Mouse (Mus musculus) thymus, adult 2 months (tissue): ENCODE results near the gene Iqgap2. TPM values are rescaled to one million over a fixed set of nuclear protein-coding genes. Genes with fewer than 3 reads are reported as not detected.
A peak's percentile ranks its signal among the peaks of the same experiment; 100 is the strongest.

ENCODE experiments used
- DNase-seq: peaks from one replicate; pipeline ENCODE4 v3.0.0; 2021
- H3K27ac ChIP-seq: fragments of 200-500 bp; 2 replicates; pipeline ENCODE4 v1.5.1; 2012; ENCODE audit warnings: low read length, control low read depth; ENCODE audit not compliant: control insufficient read depth, insufficient read depth
- H3K27me3 ChIP-seq: fragments of 200-500 bp; 2 replicates; pipeline ENCODE4 v1.6.1; 2012; ENCODE audit warnings: mild to moderate bottlenecking, low read length, moderate library complexity, mixed read lengths; ENCODE audit not compliant: control insufficient read depth, insufficient read depth
- H3K36me3 ChIP-seq: fragments of 200-500 bp; 2 replicates; pipeline ENCODE4 v1.6.1; 2012; ENCODE audit warnings: mild to moderate bottlenecking, low read length, moderate library complexity; ENCODE audit not compliant: control insufficient read depth, insufficient read depth
- H3K4me1 ChIP-seq: fragments of 200-500 bp; replicated peaks from 2 replicates; pipeline ENCODE4 v1.6.1; 2012; ENCODE audit warnings: low read length; ENCODE audit not compliant: control insufficient read depth, insufficient read depth
- H3K4me3 ChIP-seq: fragments of 200-500 bp; 2 replicates; pipeline ENCODE4 v1.5.1; 2012; ENCODE audit warnings: mild to moderate bottlenecking, low read length, control low read depth, moderate library complexity; ENCODE audit not compliant: control insufficient read depth, insufficient read depth
- CTCF ChIP-seq: fragments of 200-500 bp; IDR thresholded peaks from 2 replicates; pipeline ENCODE4 v1.5.1; 2012; ENCODE audit warnings: mild to moderate bottlenecking, control low read depth, low read length, moderate library complexity, borderline replicate concordance; ENCODE audit not compliant: control insufficient read depth, poor library complexity, insufficient read depth; ENCODE audit errors: extremely low read depth
- POLR2A ChIP-seq: fragments of 200-500 bp; IDR thresholded peaks from 2 replicates; pipeline ENCODE4 v1.6.1; 2012; ENCODE audit warnings: mild to moderate bottlenecking, low read length, control low read depth, moderate library complexity; ENCODE audit not compliant: control insufficient read depth, poor library complexity, insufficient read depth; ENCODE audit errors: extremely low read depth
- WGBS: fragments of 180-500 bp; shearing (Covaris S2); methylation state at CpG from one replicate; pipeline ENCODE4 v1.1.7; 2018; 5-methylcytosine and 5-hydroxymethylcytosine counted together
- polyA plus RNA-seq: library from polyadenylated mRNA; depleted of rRNA; stranded (reverse); fragments of >200 nt; gene quantifications from 2 replicates; pipeline ENCODE4 v1.2.3, GENCODE M21; 2012

Gene Iqgap2
- polyA plus RNA-seq, 1 experiment, result 4.4 TPM

DNA sequence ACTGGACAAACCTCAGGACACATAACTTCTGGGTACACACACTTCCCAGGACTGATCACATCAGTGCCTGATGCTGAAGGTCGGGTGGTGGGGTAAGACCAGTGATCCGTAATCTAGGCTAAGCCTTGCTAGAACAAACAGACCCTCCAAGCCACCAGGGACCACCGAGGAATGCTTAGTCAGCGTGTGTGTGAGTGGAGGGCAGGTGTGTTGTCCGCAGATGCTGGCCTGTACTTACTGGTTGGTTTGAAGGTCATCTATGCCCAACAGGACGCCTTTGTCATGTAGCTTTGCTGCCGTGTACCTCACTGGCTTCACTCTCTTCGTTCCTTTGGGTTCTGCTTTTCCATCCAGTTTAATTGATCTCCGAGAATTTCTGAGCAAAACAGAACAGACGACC is 262.0 kb downstream of the Iqgap2 start:
- no peak for DNase-seq
- peaks cover 26% of the 10 kb centered on the region for H3K36me3 ChIP-seq
- no peak overlapping the region for H3K27ac ChIP-seq
- TF ChIP-seq POLR2A (no peak), CTCF (no peak)
- WGBS, result 97% methylated on average over 10 of the region's 10 CpGs
- no peak overlapping the region for H3K4me3 ChIP-seq
- H3K27me3 ChIP-seq, result no peaks in the 10 kb centered on the region
- no peaks in the 10 kb centered on the region for H3K4me1 ChIP-seq

DNA sequence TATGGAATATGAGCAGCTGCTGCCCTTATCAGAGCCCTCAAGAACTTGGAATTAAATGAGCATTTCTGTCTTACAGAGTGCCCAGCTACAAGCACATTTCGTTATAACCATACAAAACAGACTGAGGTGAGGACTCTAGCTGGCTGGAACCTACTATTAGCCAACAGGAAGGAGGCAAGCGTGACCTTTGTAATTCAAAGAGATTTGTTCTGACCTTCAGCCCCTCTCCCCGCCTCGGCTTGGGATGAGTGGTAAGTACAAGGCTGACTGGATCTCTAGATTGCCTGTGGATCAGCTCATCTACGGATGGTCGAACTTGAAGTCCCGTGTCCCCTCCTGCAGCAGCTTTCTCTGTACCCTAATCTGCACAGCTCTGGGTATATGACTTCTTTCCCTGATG is 265.0 kb downstream of the Iqgap2 start:
- H3K4me3 ChIP-seq, result no peak overlapping the region
- H3K27ac ChIP-seq, result no peak overlapping the region
- no peaks in the 10 kb centered on the region for H3K4me1 ChIP-seq
- H3K27me3 ChIP-seq, result no peaks in the 10 kb centered on the region
- TF ChIP-seq POLR2A (no peak), CTCF (no peak)
- H3K36me3 ChIP-seq, result peaks cover 24% of the 10 kb centered on the region
- WGBS, result 93% methylated on average over 7 of the region's 7 CpGs
- no peak for DNase-seq

DNA sequence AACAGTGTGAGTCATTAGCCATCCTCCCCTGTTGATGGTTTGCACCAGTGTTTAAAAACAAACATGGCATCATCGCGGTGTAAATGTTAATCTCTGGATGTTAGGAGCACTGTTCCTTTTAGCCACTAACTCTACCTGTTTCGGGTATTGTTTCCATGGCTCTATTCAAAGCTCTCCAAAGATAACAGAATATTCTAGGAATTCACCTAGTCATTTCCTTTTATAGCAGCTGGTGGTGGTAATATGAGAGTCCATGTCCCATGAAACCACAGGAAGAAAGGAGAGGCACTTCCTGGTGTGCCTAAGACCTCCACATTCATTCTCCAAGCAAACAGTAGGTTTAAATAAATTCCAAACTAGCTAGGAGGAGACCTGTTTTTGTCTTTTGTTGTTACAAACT is 268.7 kb downstream of the Iqgap2 start:
- Histone ChIP-seq H3K4me1 (peaks cover 4% of the 10 kb centered on the region), H3K27ac (no peak overlapping the region), H3K36me3 (peaks cover 4% of the 10 kb centered on the region), H3K27me3 (no peaks in the 10 kb centered on the region), H3K4me3 (no peak overlapping the region)
- WGBS, result 85% methylated on average over 3 of the region's 3 CpGs
- DNase-seq, result no peak
- TF ChIP-seq POLR2A (no peak), CTCF (no peak)

DNA sequence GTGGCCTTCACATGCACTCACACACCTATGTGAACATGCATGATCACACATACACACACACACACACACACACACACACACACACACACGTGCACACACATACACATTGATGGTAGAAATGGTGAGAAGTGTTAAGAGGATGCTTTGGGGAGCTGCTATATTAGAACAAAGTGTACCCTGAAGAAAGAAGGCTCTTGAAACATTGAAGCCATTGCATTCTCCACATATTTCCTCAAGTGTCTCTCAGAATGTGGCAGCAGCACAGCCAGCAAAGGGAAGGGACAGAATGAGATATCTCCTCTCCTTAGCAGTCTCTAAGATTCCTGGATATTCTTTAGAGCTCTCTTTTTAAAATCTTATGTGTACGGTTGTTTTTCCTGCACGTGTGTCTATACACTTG is 270.2 kb downstream of the Iqgap2 start:
- DNase-seq, result no peak
- no peak overlapping the region for H3K4me3 ChIP-seq
- TF ChIP-seq CTCF, result no peak
- no peak for TF ChIP-seq POLR2A
- no peaks in the 10 kb centered on the region for H3K27me3 ChIP-seq
- H3K4me1 ChIP-seq, result peaks cover 12% of the 10 kb centered on the region
- WGBS, result 94% methylated on average over 3 of the region's 3 CpGs
- no peak overlapping the region for H3K27ac ChIP-seq
- no peaks in the 10 kb centered on the region for H3K36me3 ChIP-seq

DNA sequence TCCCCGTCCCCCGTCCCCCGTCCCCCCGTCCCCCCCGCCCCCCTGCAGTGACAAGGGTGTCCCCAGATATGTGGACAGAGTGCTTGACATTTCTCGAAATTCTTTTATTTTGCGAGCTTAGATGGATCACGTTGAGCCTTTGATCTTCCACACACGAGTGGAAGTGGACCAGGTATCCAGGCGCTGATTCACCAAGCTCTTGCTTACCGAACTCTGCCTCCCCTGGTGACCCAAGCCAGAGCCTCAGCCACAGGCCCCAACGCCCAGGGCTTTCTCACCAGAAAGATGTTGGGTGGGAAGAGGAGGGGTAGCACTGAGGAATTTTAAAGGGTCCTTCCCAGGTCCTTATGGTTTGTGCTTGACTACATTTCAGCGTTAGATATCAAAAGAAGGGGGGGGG is 272.9 kb downstream of the Iqgap2 start:
- no peak for DNase-seq
- H3K36me3 ChIP-seq, result no peaks in the 10 kb centered on the region
- H3K27ac ChIP-seq, result no peak overlapping the region
- no peaks in the 10 kb centered on the region for H3K27me3 ChIP-seq
- H3K4me1 ChIP-seq, result peaks cover 12% of the 10 kb centered on the region
- TF ChIP-seq POLR2A (no peak), CTCF (no peak)
- H3K4me3 ChIP-seq, result 0 out of 2 replicates have a peak overlapping the region, but pooled peaks have one; percentile 73
- WGBS, result 18% methylated on average over 13 of the region's 13 CpGs

DNA sequence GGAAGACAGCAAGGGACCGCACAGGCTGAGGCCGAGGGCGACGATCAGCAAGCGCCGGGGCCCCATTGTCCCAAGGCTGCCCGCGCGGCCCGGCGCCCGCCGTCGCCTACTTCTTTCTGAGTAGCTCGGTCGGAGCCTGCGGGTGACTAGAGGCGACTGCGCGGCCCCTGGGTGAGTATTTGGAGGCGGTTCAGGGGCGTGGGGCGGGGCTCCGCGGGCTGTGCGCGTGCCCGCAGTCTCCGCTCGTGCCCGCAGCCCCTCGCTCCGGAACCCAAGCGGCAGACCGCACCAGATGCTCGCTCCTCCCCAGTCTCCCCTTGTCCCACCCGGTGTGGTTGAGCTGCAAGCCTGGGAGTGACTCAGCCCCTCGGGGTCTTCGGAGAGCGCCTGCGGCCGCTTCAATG is 273.4 kb downstream of the Iqgap2 start, which contains the start of gene F2r:
TSS of gene F2r (minus strand) at position 179 of the 404 bp plus-strand sequence.
- H3K4me1 ChIP-seq, result peaks cover 12% of the 10 kb centered on the region
- no peaks in the 10 kb centered on the region for H3K27me3 ChIP-seq
- no peaks in the 10 kb centered on the region for H3K36me3 ChIP-seq
- H3K4me3 ChIP-seq, result peak within 1 kb of the TSS; percentile 73
- WGBS, result under 1% methylated on average over 42 of the region's 42 CpGs
- no peak for TF ChIP-seq CTCF
- no peak for TF ChIP-seq POLR2A
- H3K27ac ChIP-seq, result no peak within 1 kb of the TSS
- peak; percentile 84 for DNase-seq

DNA sequence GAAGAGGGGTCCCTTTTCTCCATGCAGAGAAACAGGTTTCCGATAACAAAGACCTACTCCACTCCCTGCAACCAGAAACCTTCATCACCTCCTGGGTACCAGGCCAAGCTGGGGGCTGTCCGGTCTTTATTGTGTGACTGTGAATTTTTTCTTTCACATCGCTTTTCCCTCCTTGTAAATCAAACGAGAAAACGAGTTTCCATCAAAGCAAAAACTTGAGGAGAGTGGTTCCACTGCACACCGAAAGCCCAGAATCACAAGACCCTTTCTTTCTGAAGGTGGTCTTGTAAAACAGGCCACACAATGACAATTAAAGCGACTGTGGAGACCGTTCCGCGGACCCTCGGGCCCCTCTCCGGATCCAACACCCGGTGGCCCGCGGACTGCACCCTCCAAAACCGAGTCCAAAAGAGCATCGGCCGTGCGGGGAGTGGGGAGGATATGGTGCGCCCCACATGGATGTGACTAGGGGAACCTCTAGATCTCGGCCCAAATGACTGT is 274.0 kb downstream of the Iqgap2 start:
- WGBS, result 1% methylated on average over 21 of the region's 21 CpGs
- Histone ChIP-seq H3K4me3 (peak overlapping the region; percentile 73), H3K4me1 (peaks cover 12% of the 10 kb centered on the region), H3K36me3 (no peaks in the 10 kb centered on the region), H3K27ac (no peak overlapping the region), H3K27me3 (no peaks in the 10 kb centered on the region)
- DNase-seq, result no peak
- TF ChIP-seq CTCF (no peak), POLR2A (no peak)

DNA sequence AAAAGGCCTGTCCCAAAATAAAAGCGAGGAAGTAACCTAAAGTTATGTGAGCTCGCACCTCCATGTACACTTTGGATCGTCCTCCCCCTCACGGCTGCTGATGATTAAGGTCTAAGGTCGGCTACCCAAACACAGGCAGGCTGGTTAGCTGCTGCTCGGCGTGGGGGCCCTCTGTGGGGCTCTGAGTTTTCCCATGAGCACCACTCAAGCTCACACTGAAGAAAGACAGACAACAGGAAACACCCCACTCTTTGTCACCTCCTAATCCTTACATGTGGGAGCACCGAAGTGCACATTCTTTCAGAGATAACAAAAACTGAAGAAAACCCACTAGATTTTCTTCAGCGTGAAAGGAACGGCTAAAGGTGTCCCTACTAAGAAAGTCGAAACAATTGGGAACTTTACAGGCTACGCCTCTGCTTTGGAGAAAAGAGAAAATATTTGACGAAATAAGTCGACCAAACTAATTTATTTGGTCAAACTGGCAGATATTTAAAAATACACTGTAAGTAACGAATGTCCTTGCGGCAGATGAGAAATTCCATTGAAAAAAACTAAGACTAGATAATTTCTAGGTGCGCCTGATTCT is 274.5 kb downstream of the Iqgap2 start:
- no peak overlapping the region for H3K27ac ChIP-seq
- no peaks in the 10 kb centered on the region for H3K36me3 ChIP-seq
- 12% methylated on average over 17 of the region's 17 CpGs for WGBS
- no peak for TF ChIP-seq CTCF
- no peak for TF ChIP-seq POLR2A
- no peaks in the 10 kb centered on the region for H3K27me3 ChIP-seq
- H3K4me1 ChIP-seq, result peaks cover 12% of the 10 kb centered on the region
- peak; percentile 50 for DNase-seq
- H3K4me3 ChIP-seq, result no peak overlapping the region
